Mouse (Mus musculus) layer of hippocampus, postnatal 25 days (tissue): ENCODE results near the gene Hist2h2be. TPM values are rescaled to one million over a fixed set of nuclear protein-coding genes. Genes with fewer than 3 reads are reported as not detected.
"Not testable (repeated sequence)": the region's sequence is repeated elsewhere in the genome, so short reads cannot be mapped to it uniquely, and the experiment has no call there.

Experiments used
- DNase-seq, 2 experiments: peaks; one replicate each; pipeline ENCODE4 v3.0.0; 2022; ENCODE audit warnings: mixed read lengths in 2 of 2, low spot score in 1 of 2; ENCODE audit errors: extremely low spot score in 1 of 2
- total RNA-seq, 2 experiments: library from RNA; stranded (reverse); gene quantifications; 2 replicates each; pipeline ENCODE4 v1.2.3; 2021

Hist2h2be gene
- total RNA-seq, 2 experiments from 2014 or later = 5.6 to 5.9 TPM

GRCm38 (mm10) chr3:96237335-96237903 lies 16.5 kb downstream of the Hist2h2be start:
- DNase-seq = no peak

DNA sequence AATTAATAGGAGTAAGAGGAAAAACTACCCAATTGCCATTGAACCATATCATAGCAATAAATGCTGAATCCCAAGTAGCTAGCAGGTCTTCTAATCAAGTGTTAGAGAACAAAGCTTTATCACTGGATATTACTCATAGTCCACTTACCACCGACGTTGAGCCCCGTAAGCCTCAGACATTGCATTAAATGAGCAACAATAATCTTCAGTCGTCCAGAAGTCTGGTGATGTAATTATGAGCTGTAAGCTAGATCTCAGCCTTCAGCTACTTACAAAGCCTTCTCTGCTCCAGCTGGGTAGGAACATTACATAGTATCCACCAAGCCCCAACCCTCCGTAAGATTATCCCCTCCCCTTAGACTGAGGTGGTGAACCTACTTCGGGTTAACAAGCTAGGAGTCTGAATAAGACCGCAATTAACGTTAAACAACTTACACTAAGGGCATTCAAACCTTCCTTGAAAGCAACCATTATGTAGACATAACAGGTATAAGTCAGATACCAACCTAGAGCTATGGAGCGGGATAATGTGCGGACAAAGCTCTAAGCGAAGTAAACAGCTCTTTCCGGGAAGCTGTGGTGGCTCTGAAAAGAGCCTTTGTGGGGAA lies 17.1 kb downstream of the Hist2h2be start:
- no peak for DNase-seq

GRCm38 (mm10) chr3:96238954-96239793 lies 18.3 kb downstream of the Hist2h2be start, which contains the start of gene Hist2h3c2:
Gene Hist2h3c2 (minus strand): TSS chr3:96239127.
- not testable (repeated sequence) for DNase-seq

DNA sequence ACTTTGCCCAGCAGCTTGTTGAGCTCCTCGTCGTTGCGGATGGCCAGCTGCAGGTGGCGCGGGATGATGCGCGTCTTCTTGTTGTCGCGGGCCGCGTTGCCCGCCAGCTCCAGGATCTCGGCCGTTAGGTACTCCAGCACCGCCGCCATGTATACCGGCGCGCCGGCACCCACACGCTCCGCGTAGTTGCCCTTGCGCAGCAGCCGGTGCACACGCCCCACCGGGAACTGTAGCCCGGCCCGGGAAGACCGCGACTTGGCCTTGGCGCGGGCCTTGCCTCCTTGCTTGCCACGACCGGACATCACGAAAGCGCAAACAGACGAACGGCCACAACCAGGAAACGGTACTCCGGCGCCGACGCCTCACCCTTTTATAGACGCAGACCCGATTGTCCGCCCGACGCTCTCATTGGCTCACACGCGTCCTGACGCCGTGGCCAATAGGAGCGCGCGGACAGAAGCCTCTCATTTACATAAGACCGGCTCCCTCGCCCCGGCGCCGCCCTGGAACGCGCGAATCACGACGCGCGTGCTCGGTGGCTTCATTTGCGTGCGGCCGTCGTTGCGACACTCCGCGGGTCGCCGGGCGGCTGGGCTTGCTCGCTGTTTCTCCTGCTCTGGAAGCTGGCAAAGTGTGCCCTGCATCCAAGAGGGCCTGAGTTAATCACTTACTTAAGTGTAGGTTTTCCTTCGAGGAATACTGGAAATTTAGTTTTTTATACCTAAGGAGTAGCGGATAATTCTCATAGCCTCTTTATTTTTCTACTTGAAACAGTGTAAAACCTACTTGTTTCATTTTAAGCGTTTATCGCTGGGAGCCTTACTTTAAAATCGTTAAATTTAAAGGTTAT lies 19.3 kb downstream of the Hist2h2be start, which contains the start of gene Hist2h2aa2:
Hist2h2aa2 (minus strand) TSS at position 328 of the 850 bp plus-strand sequence.
- DNase-seq = peak; percentile 95 to 97

- DNase-seq = no peak
These were observed 19.9 kb downstream of the Hist2h2be start for GRCm38 (mm10) chr3:96240799-96241197.

- DNase-seq = no peak
These were observed 23.1 kb downstream of the Hist2h2be start for GRCm38 (mm10) chr3:96243921-96244572.

DNA sequence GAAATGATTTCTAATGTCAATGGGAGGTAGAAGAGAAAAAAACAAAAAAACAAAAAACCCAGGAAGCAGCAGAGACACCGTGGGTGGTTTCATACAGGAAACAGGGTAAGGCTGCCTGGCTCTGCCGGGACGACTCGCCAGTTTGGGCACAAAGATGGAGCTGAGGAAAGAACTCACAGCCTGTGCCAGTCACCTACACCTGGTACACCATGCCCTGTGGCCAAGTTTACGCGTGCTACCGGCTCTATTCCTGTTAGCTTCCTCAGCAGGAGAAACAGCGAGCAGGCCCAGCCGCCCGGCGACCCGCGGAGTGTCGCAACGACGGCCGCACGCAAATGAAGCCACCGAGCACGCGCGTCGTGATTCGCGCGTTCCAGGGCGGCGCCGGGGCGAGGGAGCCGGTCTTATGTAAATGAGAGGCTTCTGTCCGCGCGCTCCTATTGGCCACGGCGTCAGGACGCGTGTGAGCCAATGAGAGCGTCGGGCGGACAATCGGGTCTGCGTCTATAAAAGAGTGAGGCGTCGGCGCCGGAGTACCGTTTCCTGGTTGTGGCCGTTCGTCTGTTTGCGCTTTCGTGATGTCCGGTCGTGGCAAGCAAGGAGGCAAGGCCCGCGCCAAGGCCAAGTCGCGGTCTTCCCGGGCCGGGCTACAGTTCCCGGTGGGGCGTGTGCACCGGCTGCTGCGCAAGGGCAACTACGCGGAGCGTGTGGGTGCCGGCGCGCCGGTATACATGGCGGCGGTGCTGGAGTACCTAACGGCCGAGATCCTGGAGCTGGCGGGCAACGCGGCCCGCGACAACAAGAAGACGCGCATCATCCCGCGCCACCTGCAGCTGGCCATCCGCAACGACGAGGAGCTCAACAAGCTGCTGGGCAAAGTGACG lies 24.3 kb downstream of the Hist2h2be start, which contains the start of gene Hist2h2aa1:
Hist2h2aa1 (plus strand) TSS at position 495 of the 884 bp plus-strand sequence.
- DNase-seq = peak; percentile 77 to 90

DNA sequence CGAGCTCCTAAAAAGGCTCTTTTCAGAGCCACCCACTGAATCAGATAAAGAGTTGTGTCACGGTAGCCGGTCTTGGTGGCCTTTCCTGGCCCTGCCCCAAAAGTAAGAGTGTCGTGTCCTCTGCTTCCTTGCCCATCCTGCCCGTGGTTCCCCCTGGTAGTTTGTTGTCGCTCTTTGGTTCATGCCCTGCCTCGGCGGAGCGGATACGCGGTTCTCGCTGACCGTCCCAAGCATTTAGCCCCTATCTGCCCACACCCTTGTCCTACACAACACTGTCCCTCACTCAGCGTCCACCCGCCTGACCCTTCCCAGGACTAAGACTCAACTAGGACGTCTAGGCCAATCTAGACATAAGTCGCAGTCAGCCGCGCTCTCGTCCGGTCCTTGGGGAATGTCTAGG lies 25.1 kb downstream of the Hist2h2be start:
- not testable (repeated sequence) for DNase-seq

- not testable (repeated sequence) for DNase-seq
These were observed 25.5 kb downstream of the Hist2h2be start, which contains the start of gene Hist2h3c1 for GRCm38 (mm10) chr3:96246427-96246856. Gene Hist2h3c1 (plus strand): TSS chr3:96246685.

DNA sequence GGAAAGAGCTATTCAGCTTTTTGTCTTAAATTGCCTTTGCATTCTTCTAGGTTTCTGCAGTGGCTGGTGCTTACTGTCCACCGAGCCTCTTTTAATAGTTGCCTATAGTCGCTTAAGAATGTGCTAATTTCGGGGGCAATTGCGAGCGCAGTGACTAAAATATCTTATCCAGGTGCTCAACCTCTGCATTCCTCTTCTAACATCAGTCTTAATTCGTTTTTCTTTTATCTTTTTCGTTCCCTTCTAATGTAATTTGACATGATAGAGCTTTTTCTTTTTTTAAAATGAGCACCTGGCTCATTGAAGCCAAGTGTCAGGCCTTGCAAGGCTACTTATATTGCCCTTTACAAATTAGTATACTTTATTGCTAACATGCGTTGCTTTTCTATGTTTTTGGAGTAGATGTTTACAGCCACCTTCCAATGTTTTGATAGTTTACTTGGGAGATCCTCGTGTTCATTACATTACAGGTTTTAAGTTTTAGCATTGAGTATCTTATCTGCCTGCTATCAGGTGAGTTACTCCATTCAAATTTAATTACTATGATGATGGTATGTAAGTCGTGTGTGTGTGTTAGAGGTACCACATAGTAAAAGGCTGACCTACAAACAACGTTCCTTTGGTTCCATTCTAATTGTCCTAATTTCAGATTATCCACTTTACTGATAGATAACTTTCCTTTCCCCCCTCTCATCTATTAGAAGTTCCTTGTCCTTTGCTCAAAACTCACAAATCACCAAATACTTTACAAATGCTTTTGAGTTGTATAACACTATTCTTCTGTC lies 26.6 kb downstream of the Hist2h2be start:
- no peak for DNase-seq

DNA sequence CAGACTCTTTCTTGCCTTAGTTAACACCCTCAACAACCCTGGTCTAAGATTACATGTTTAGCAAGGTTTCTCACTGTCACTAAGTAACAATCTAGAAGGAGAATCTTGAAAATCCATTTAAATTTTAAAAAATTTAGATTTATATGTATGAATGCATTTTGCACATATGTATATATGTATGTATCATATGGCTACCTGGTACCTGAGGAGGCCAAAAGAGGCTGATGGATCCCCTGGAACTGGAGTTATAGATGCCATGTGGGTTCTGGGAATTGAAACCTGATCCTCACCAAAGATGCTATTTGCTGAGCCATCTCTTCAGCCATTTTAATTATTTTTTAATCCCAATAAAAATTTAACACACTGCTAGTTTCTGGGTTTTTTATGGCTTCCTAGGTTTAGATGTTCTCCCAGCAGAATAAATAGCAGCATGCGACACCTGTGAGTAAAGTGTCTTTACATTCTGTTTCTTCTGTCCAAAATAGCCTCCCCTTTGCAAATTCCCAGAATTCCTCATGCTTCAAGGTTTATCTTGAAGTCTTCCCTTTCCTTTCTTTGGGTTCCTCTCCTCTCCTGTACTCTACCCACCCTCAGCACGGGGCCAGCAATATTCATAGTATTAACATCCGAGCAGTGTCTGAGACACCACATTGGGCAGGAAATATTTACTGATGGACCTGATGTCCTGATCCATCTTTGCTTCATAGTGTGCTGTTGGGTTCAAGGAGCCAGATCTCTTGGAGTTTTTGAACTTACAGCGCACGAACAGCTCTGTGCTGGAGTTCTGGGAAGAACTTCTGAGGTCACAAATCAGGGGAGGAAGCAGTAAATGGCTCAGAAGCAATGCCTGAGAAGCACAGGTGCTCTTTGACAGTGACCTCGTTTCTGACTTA lies 27.5 kb downstream of the Hist2h2be start:
- no peak for DNase-seq

GRCm38 (mm10) chr3:96249034-96249345 lies 28.1 kb downstream of the Hist2h2be start:
- DNase-seq = no peak

GRCm38 (mm10) chr3:96250890-96251289 lies 30.0 kb downstream of the Hist2h2be start:
- DNase-seq = no peak

GRCm38 (mm10) chr3:96251787-96252186 lies 30.9 kb downstream of the Hist2h2be start:
- DNase-seq = no peak

DNA sequence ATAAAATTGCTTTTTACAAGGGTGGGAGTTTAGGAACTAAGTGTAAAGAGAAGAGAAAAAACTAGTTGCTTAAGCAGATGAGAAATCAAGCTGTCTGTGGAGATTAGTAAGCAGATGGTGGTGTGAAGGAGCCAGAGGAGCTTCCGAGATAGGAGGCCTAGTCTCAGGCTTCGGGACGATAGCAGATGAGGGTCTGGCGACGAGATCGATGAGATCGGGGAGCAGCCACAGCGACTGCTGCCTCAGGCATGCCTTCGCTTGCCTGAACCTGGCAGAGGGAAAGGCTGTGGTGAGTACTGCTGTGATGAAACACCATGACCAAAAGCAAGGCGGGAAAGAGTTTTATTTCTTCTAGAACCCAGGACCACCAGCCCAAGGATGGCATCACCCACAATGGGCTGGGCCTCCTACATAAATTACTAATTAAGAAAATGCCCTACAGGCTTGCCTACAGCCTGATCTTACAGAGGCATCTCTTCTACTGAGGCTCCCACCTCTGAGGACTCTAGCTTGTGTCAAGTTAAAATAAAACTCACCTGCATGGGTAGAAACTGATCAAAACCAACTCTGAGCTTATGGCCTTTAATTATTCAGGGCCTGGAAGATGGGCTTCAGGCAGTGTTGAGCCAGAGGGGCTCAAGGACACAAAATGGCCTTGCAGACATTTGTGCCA lies 33.9 kb downstream of the Hist2h2be start:
- no peak for DNase-seq

DNA sequence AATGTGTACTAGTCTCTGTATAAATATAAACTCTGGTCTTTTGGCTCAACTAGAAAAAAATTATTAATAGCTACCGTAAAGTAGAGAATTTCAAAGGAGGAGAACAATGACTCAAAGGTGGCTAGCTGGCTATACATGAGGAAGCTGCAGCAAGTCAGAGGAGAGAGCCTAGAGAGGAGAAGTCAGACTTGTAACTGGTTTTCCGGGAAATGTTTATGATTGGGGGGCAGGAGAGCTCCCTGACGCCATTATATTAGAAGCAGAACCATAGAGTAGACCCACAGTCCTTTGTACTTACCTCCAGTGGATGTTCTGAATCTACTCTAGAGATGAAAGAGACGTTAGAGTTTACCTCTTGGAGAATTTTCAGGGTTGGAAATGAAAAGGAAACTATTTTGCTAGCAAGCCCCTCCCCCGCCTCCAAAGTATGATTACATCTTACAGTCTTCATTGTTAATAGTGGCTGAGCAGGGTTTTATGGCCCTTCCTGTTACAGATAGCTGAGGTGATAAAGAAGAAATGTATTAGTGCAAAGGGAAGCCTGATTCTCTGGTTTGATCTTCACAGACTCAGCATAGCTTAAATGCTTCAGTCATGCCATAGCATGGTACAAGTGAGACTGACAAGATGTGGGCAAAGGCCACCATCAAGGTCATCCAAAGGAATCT lies 35.1 kb downstream of the Hist2h2be start:
- DNase-seq = no peak
